In the genomic region with DNA sequence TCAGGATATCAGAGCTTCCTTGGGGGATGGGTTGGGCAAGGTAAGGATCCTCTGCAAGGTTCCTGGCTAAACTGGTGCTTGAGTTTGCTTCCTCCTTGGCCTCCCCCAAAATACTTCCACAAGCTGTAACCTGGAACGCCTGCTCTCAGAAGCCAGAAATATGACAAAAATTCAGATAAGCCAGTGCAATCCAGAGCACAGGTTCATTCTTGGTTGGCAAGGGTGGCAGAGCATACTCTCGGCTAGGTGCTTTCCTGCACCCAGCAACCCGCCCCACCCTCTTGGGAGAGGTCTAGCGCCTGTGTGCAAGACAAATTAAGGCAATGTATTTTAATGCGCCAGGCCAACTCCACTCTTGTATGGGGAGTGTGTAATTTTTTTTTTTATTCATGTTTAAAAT, we compare ENCODE assay signal across 11 mouse cellular contexts. TPM values are rescaled to one million over a fixed set of nuclear protein-coding genes. Genes with fewer than 3 reads are reported as not detected.
DNase-seq lines count a peak whose midpoint lies in the region; ATAC-seq and TF ChIP-seq lines count a peak whose summit lies in the region.
"Had no signal": no experiment of that assay in that cellular context is flagged by ENCODE, and none has a peak within 500 bp of the region (broad histone marks: within the 10 kb centered on the region; RNA-seq: fewer than 3 reads in every experiment).

No protein-coding gene starts in this region.

- peak; percentile 94 for TF ChIP-seq EP300 in lung, postnatal 0 days (IDR thresholded peaks at IDR 0.05)

- 0 out of 2 replicates have a peak, but pooled peaks cover 4% of the 10 kb centered on the region for H3K9me3 ChIP-seq in neural tube, embryonic 12.5 days
- H3K9me3 ChIP-seq in neural tube, embryonic 15.5 days (replicated peaks) = no peaks in the 10 kb centered on the region
- no peaks in the 10 kb centered on the region for H3K9me3 ChIP-seq in forebrain, embryonic 15.5 days
- no peaks in the 10 kb centered on the region for H3K9me3 ChIP-seq in lung, postnatal 0 days (ENCODE audit: low read length)
- no peaks in the 10 kb centered on the region for H3K9me3 ChIP-seq in stomach, embryonic 15.5 days

- no peak for ATAC-seq in neural tube, embryonic 12.5 days (ENCODE audit: low FRiP score, low read depth)
- ATAC-seq in neural tube, embryonic 15.5 days (ENCODE audit: low FRiP score) = no peak
- ATAC-seq in forebrain, embryonic 15.5 days (replicated peaks) = no peak
- peak; percentile 83 for ATAC-seq in lung, postnatal 0 days
- peak; percentile 31; the same call in 1 of the 2 replicates for ATAC-seq in stomach, embryonic 15.5 days (ENCODE audit: insufficient read depth, low FRiP score, low read depth)

- 62% methylated on average over 5 of the region's 5 CpGs for WGBS in neural tube, embryonic 12.5 days
- 55% methylated on average over 5 of the region's 5 CpGs for WGBS in neural tube, embryonic 15.5 days
- 61% methylated on average over 5 of the region's 5 CpGs for WGBS in forebrain, embryonic 15.5 days
- 54% methylated on average over 5 of the region's 5 CpGs for WGBS in lung, postnatal 0 days
- 65% methylated on average over 5 of the region's 5 CpGs for WGBS in stomach, embryonic 15.5 days

- peaks cover 23% of the 10 kb centered on the region for H3K36me3 ChIP-seq in neural tube, embryonic 12.5 days
- no peaks in the 10 kb centered on the region for H3K36me3 ChIP-seq in neural tube, embryonic 15.5 days
- no peaks in the 10 kb centered on the region for H3K36me3 ChIP-seq in forebrain, embryonic 15.5 days
- H3K36me3 ChIP-seq in lung, postnatal 0 days (ENCODE audit: insufficient read depth, low read length) = no peaks in the 10 kb centered on the region
- H3K36me3 ChIP-seq in stomach, embryonic 15.5 days = no peaks in the 10 kb centered on the region

- H3K4me1 ChIP-seq in neural tube, embryonic 12.5 days = peaks cover 46% of the 10 kb centered on the region
- H3K4me1 ChIP-seq in neural tube, embryonic 15.5 days = peaks cover 43% of the 10 kb centered on the region
- peaks cover 42% of the 10 kb centered on the region for H3K4me1 ChIP-seq in forebrain, embryonic 15.5 days
- H3K4me1 ChIP-seq in lung, postnatal 0 days (ENCODE audit: insufficient read depth, low read depth, low read length) = 0 out of 2 replicates have a peak, but pooled peaks cover 4% of the 10 kb centered on the region
- peaks cover 7% of the 10 kb centered on the region; the same call in 1 of the 2 replicates for H3K4me1 ChIP-seq in stomach, embryonic 15.5 days

- peak; percentile 79 for DNase-seq in lung, postnatal 0 days (ENCODE audit: low spot score)
- DNase-seq in thymus, postnatal 4 days = no peak
- DNase-seq in thymus, postnatal 14 days = no peak
- DNase-seq in Muller cell, postnatal 12 days (ENCODE audit: inconsistent ontology term) = no peak
- DNase-seq: cerebellum, adult 2 months; kidney, postnatal 4 days had no signal

- no peak for TF ChIP-seq CTCF in lung, postnatal 0 days (IDR thresholded peaks at IDR 0.05)

- H3K27me3 ChIP-seq in neural tube, embryonic 12.5 days (replicated peaks) = no peaks in the 10 kb centered on the region
- H3K27me3 ChIP-seq in neural tube, embryonic 15.5 days (replicated peaks) = no peaks in the 10 kb centered on the region
- H3K27me3 ChIP-seq in forebrain, embryonic 15.5 days = no peaks in the 10 kb centered on the region
- peaks cover 8% of the 10 kb centered on the region; the same call in 1 of the 2 replicates for H3K27me3 ChIP-seq in lung, postnatal 0 days (replicated peaks; ENCODE audit: insufficient read depth, low read length)
- no peaks in the 10 kb centered on the region for H3K27me3 ChIP-seq in stomach, embryonic 15.5 days (replicated peaks)

- H3K4me3 ChIP-seq in neural tube, embryonic 12.5 days = peak overlapping the region; percentile 24
- no peak overlapping the region for H3K4me3 ChIP-seq in neural tube, embryonic 15.5 days (replicated peaks)
- H3K4me3 ChIP-seq in forebrain, embryonic 15.5 days = no peak overlapping the region
- H3K4me3 ChIP-seq in lung, postnatal 0 days (ENCODE audit: low read depth, low read length) = no peak overlapping the region
- H3K4me3 ChIP-seq in stomach, embryonic 15.5 days (replicated peaks) = no peak overlapping the region

- peak overlapping the region; percentile 77 for H3K4me2 ChIP-seq in neural tube, embryonic 12.5 days (replicated peaks)
- H3K4me2 ChIP-seq in neural tube, embryonic 15.5 days = no peak overlapping the region
- H3K4me2 ChIP-seq in forebrain, embryonic 15.5 days (replicated peaks) = 0 out of 2 replicates have a peak overlapping the region, but pooled peaks have one; percentile 14
- H3K4me2 ChIP-seq in lung, postnatal 0 days (replicated peaks; ENCODE audit: low read depth, low read length) = no peak overlapping the region
- H3K4me2 ChIP-seq in stomach, embryonic 15.5 days = no peak overlapping the region

- no peak overlapping the region for H3K27ac ChIP-seq in neural tube, embryonic 12.5 days
- H3K27ac ChIP-seq in neural tube, embryonic 15.5 days (replicated peaks) = no peak overlapping the region
- no peak overlapping the region for H3K27ac ChIP-seq in forebrain, embryonic 15.5 days (replicated peaks)
- H3K27ac ChIP-seq in lung, postnatal 0 days (ENCODE audit: low read length) = peak overlapping the region; percentile 64
- peak overlapping the region; percentile 61 for H3K27ac ChIP-seq in stomach, embryonic 15.5 days
- H3K27ac ChIP-seq: macrophage had no signal

- H3K9ac ChIP-seq in neural tube, embryonic 12.5 days = 0 out of 2 replicates have a peak overlapping the region, but pooled peaks have one; percentile 14
- no peak overlapping the region for H3K9ac ChIP-seq in neural tube, embryonic 15.5 days (replicated peaks)
- no peak overlapping the region for H3K9ac ChIP-seq in forebrain, embryonic 15.5 days (replicated peaks)
- H3K9ac ChIP-seq in lung, postnatal 0 days (replicated peaks; ENCODE audit: low read depth) = no peak overlapping the region
- H3K9ac ChIP-seq in stomach, embryonic 15.5 days = no peak overlapping the region

RNA-seq across cellular contexts. Expression of gene Pdpn, which starts 3.2 kb away (rescaled TPM):
- polyA plus RNA-seq in neural tube, embryonic 12.5 days (2016; fragmentation: Nextera tagmentation; extraction: Ambion mirVana) = 116 and 121 TPM in 2 replicates
- 25.5 and 29.0 TPM in 2 replicates for polyA plus RNA-seq in neural tube, embryonic 15.5 days (2015; fragmentation: Nextera tagmentation; extraction: Ambion mirVana)
- polyA plus RNA-seq in forebrain, embryonic 15.5 days (2015; fragmentation: Nextera tagmentation; extraction: Ambion mirVana) = 49.1 and 54.8 TPM in 2 replicates
- 118 and 142 TPM in 2 replicates for polyA plus RNA-seq in lung, postnatal 0 days (2015; fragmentation: Nextera tagmentation; extraction: Ambion mirVana)
- 27.4 and 29.7 TPM in 2 replicates for polyA plus RNA-seq in stomach, embryonic 15.5 days (2015; fragmentation: Nextera tagmentation; extraction: Ambion mirVana)

RNA-seq across cellular contexts. Expression of gene Lrrc38, which starts 53.4 kb away (rescaled TPM):
- polyA plus RNA-seq in neural tube, embryonic 12.5 days (2016; fragmentation: Nextera tagmentation; extraction: Ambion mirVana) = 0.79 and 0.86 TPM in 2 replicates
- 0.59 and 0.70 TPM in 2 replicates for polyA plus RNA-seq in neural tube, embryonic 15.5 days (2015; fragmentation: Nextera tagmentation; extraction: Ambion mirVana)
- 0.13 and 0.23 TPM in 2 replicates for polyA plus RNA-seq in forebrain, embryonic 15.5 days (2015; fragmentation: Nextera tagmentation; extraction: Ambion mirVana)
- not detected in 2 replicates for polyA plus RNA-seq in lung, postnatal 0 days (2015; fragmentation: Nextera tagmentation; extraction: Ambion mirVana)
- 0.18 TPM in 1 of 2 replicates, not detected in the other for polyA plus RNA-seq in stomach, embryonic 15.5 days (2015; fragmentation: Nextera tagmentation; extraction: Ambion mirVana)
- polyA plus RNA-seq: macrophage had no signal

Comparison
In these comparisons a context has a peak if more than half of its experiments do, and no peak if none do; other contexts are left out.
1. H3K4me2 ChIP-seq: peak in neural tube, embryonic 12.5 days (single experiment) and forebrain, embryonic 15.5 days (single experiment); none in neural tube, embryonic 15.5 days (single experiment), lung, postnatal 0 days (single experiment) and stomach, embryonic 15.5 days (single experiment).
2. ATAC-seq: peak in lung, postnatal 0 days (single experiment) and stomach, embryonic 15.5 days (single experiment); none in neural tube, embryonic 12.5 days (single experiment), neural tube, embryonic 15.5 days (single experiment) and forebrain, embryonic 15.5 days (single experiment).
3. H3K27ac ChIP-seq: peak in lung, postnatal 0 days (single experiment) and stomach, embryonic 15.5 days (single experiment); none in neural tube, embryonic 12.5 days (single experiment), neural tube, embryonic 15.5 days (single experiment) and forebrain, embryonic 15.5 days (single experiment).